Mouse (Mus musculus) kidney, embryonic 16.5 days (tissue): ENCODE measurements around the gene Acsl1. TPM values are rescaled to one million over a fixed set of nuclear protein-coding genes. Genes with fewer than 3 reads are reported as not detected.

Experiments used
- ATAC-seq: fragments of 200-750 bp; cut with Nextera tagmentation; 2 replicates; pipeline ENCODE4 v1.8.0; 2017; ENCODE audit warnings: moderate TSS enrichment; ENCODE audit not compliant: low FRiP score, low TSS enrichment
- H3K27ac ChIP-seq: fragments of 300-500 bp; sonication (generic); 2 replicates; pipeline ENCODE4 v1.5.1; 2014; ENCODE audit warnings: low read length
- H3K27me3 ChIP-seq: fragments of 300-500 bp; sonication (generic); 2 replicates; pipeline ENCODE4 v1.6.1; 2014; ENCODE audit warnings: low read length, control low read depth, mixed read lengths; ENCODE audit not compliant: insufficient read depth
- H3K36me3 ChIP-seq: fragments of 300-500 bp; sonication (generic); 2 replicates; pipeline ENCODE4 v1.6.1; 2014; ENCODE audit warnings: low read length, control low read depth, mixed read lengths; ENCODE audit not compliant: insufficient read depth
- H3K4me1 ChIP-seq: fragments of 300-500 bp; sonication (generic); 2 replicates; pipeline ENCODE4 v1.6.1; 2014; ENCODE audit warnings: low read length, control low read depth, mixed read lengths; ENCODE audit not compliant: insufficient read depth
- H3K4me2 ChIP-seq: fragments of 300-500 bp; sonication (generic); replicated peaks from 2 replicates; pipeline ENCODE4 v1.6.1; 2014; ENCODE audit warnings: low read depth, low read length
- H3K4me3 ChIP-seq: fragments of 300-500 bp; sonication (generic); 2 replicates; pipeline ENCODE4 v1.5.1; 2014; ENCODE audit warnings: mild to moderate bottlenecking, low read length
- H3K9ac ChIP-seq: fragments of 300-500 bp; sonication (generic); replicated peaks from 2 replicates; pipeline ENCODE4 v1.6.1; 2014; ENCODE audit warnings: low read length
- H3K9me3 ChIP-seq: fragments of 300-500 bp; sonication (generic); 2 replicates; pipeline ENCODE4 v1.6.1; 2016; ENCODE audit warnings: low read length, control low read depth
- WGBS: fragments of 180-500 bp; shearing (Covaris S2); extraction: QIAGEN DNeasy Blood & Tissue Kit; methylation state at CpG from one replicate; pipeline ENCODE4 v1.1.7; 2014; 5-methylcytosine and 5-hydroxymethylcytosine counted together
- polyA plus RNA-seq: library from polyadenylated mRNA; unstranded; fragments of >200 nt; fragmentation: Nextera tagmentation; extraction: Ambion mirVana; gene quantifications from 2 replicates; pipeline ENCODE4 v1.2.1, GENCODE M21; 2015

Acsl1 gene
- polyA plus RNA-seq, 1 experiment from 2014 or later, result 20.6 TPM

DNA sequence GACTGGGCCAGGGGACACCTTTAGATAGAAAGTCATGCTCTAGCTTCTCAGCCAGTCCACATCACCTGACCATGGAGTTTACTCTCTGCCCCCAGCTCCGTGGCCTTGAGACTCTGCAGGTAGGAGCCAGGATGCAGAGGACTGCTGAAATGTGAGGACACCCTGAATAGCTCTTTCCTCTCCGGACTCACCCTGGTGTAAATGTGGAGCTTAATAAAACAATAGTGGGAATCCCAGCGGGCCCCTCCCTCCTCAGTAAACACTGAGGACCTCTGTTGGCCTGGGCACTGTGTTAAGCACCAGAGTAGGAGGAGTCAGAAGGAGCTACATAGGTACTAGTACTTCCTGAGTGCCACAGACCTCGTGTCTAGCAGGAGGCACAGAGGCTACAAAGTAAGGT is 13.2 kb downstream of the Acsl1 start:
- H3K9ac ChIP-seq, result no peak overlapping the region
- ATAC-seq, result no peak
- H3K4me2 ChIP-seq, result no peak overlapping the region
- no peaks in the 10 kb centered on the region for H3K27me3 ChIP-seq
- peaks cover 14% of the 10 kb centered on the region for H3K4me1 ChIP-seq
- no peak overlapping the region for H3K4me3 ChIP-seq
- H3K36me3 ChIP-seq, result no peaks in the 10 kb centered on the region
- H3K27ac ChIP-seq, result no peak overlapping the region
- H3K9me3 ChIP-seq, result no peaks in the 10 kb centered on the region
- WGBS, result 29% methylated on average over 4 of the region's 4 CpGs

DNA sequence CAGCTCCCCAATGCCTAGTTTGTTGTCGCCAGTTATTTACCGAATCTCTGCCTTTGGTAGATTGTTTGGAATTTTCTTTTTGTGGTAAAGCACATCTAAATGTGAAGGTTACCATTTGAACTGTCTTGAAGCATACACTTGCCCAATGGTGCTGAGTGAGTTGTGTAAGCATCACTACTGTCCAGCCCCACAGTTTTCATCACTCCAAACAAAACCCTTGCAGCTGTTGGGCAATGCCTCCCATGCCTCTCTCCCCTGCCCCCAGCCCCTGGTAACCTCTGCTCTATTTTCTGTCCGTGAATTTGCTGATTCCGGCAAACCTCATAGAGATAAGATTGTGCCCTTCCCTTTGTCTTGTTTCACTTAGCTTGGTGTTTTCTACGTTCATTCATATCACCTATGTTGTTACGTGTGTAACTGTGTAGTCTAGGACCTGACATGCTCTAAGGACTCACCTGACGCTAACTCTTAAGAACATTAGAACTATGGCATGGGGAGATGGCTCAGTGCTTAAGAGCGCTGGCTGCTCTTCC is 14.2 kb downstream of the Acsl1 start:
- no peaks in the 10 kb centered on the region for H3K36me3 ChIP-seq
- no peaks in the 10 kb centered on the region for H3K9me3 ChIP-seq
- H3K9ac ChIP-seq, result no peak overlapping the region
- peaks cover 12% of the 10 kb centered on the region for H3K4me1 ChIP-seq
- ATAC-seq, result no peak
- H3K27ac ChIP-seq, result no peak overlapping the region
- WGBS, result 95% methylated on average over 8 of the region's 8 CpGs
- H3K4me3 ChIP-seq, result no peak overlapping the region
- H3K27me3 ChIP-seq, result no peaks in the 10 kb centered on the region
- no peak overlapping the region for H3K4me2 ChIP-seq

DNA sequence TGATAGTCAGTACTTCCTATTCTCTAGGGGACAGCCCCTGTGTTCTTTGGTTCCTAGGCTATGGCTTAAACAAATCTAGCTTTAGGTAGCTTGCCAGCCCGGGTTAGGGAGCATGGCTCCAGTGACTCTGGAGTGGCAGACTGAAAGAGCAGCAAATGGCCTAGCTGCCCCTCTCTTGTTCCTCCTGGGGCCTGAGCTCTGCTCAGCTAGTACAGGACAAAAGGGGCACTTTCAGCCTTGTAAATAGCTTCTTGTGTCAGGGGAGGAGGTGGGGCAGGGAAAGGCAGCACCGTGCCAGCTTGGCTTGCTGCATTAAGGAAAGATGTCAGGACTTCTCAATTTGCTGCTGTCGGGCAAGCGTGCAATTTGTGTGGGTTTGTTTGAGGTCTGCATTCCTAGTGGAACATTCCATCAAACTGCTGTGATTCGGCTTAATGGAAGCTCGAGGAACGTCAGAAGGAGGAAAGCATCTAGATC is 17.3 kb downstream of the Acsl1 start:
- H3K4me1 ChIP-seq, result peaks cover 7% of the 10 kb centered on the region; the same call in 1 of the 2 replicates
- no peak overlapping the region for H3K4me3 ChIP-seq
- 28% methylated on average over 7 of the region's 7 CpGs for WGBS
- H3K36me3 ChIP-seq, result no peaks in the 10 kb centered on the region
- no peak overlapping the region for H3K27ac ChIP-seq
- H3K9ac ChIP-seq, result no peak overlapping the region
- H3K9me3 ChIP-seq, result no peaks in the 10 kb centered on the region
- H3K27me3 ChIP-seq, result no peaks in the 10 kb centered on the region
- H3K4me2 ChIP-seq, result no peak overlapping the region
- ATAC-seq, result no peak

DNA sequence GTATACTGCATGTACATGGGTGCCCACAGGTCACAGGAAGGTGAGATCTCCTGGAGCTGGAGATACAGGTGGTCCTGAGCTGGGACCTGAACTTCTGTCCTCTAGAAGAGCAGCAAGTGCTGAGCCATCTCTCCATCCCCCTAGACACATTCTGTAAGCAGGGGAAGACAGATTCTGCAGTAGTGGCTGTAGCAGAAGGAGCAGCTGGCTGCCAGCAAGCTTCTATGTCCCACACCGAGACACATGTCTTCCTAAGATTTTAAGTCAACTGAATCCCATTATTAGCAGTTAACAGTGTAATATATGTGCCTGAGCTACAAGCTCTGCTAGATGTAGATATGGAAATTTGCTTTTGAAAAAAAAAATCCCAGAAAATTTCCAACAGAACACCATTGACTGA is 18.4 kb downstream of the Acsl1 start:
- WGBS, result 73% methylated on average over 1 of the region's 1 CpGs
- ATAC-seq, result no peak
- Histone ChIP-seq H3K27me3 (no peaks in the 10 kb centered on the region), H3K4me1 (peaks cover 3% of the 10 kb centered on the region; the same call in 1 of the 2 replicates), H3K9ac (no peak overlapping the region), H3K4me2 (no peak overlapping the region), H3K36me3 (no peaks in the 10 kb centered on the region), H3K9me3 (no peaks in the 10 kb centered on the region), H3K4me3 (no peak overlapping the region), H3K27ac (no peak overlapping the region)

DNA sequence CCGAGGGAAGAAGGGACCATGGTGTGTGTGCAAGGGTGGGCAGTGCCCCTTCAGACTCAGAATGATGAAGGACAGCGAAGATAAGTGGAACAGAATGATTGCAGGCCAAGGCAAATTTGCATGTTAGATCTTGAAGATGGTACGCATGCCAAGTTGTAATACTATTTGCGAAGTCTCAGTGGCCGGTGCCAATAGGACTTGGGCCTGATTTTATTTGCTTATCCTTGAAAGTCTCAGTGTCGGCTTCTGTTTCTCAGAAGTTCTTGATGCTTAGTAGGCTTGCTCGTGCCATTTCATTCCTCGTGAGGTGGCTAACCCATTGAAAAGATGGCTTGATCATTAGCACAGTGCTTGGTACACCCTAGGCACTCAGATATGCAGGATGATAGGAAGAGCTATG is 19.4 kb downstream of the Acsl1 start:
- Histone ChIP-seq H3K27me3 (no peaks in the 10 kb centered on the region), H3K27ac (no peak overlapping the region), H3K36me3 (no peaks in the 10 kb centered on the region), H3K9ac (no peak overlapping the region), H3K4me1 (no peaks in the 10 kb centered on the region), H3K9me3 (no peaks in the 10 kb centered on the region), H3K4me3 (no peak overlapping the region), H3K4me2 (no peak overlapping the region)
- WGBS, result 89% methylated on average over 8 of the region's 8 CpGs
- no peak for ATAC-seq

DNA sequence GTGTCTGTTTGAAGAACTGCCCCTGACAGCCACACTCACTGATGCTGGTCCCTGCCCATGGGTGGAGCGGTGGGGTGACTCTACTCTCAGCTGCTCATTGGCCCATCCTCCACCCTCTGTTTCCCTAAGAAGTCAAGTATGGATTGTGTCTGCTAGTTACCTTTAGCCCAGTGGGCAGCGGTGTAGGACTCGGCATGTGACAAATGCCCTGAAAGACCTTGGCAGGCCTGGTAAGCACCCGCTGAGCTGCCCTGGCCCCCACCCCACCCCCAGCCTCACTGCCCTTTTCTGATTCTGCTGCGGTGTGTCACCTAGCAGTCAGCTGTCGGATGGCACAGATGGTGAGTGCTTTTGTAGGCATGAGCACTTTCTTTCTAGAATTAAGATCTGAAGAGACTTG is 20.0 kb downstream of the Acsl1 start:
- Histone ChIP-seq H3K4me3 (no peak overlapping the region), H3K27me3 (no peaks in the 10 kb centered on the region), H3K9me3 (no peaks in the 10 kb centered on the region), H3K4me2 (no peak overlapping the region), H3K27ac (no peak overlapping the region), H3K36me3 (no peaks in the 10 kb centered on the region), H3K4me1 (no peaks in the 10 kb centered on the region), H3K9ac (no peak overlapping the region)
- 88% methylated on average over 6 of the region's 6 CpGs for WGBS
- ATAC-seq, result no peak

DNA sequence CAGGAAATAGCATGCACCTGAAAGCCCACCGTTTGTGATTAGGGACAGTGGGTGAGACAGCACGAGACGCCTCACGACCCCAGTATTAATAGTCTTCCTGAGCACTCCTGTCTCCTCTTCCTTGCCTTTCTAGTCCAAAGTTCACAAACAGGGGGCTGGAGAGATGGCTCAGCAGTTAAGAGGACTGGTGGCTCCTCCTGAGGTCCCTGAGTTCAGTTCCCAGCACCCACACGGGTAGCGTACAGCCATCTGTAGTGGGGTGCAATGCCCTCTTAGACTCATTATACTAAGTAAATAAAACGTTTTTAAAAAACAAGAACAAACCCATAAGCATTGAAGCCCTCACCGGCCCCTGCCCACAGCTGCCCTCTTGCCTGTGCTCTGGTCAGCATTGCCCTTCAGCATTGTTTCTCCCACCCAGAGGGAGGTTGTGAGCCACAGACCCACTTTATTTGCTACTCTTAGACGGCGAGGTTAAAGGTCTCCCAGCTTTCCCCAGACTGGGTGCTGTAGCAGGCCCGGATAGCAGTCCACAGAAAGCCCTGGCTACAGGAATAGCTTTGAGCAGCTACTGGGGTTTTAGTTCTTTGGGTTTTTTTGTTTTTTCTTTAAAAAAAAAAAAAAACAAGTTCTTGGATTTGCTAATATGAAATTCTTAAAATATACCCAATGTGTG is 22.8 kb downstream of the Acsl1 start:
- ATAC-seq, result no peak
- Histone ChIP-seq H3K27me3 (no peaks in the 10 kb centered on the region), H3K4me3 (no peak overlapping the region), H3K9ac (no peak overlapping the region), H3K4me2 (no peak overlapping the region), H3K36me3 (no peaks in the 10 kb centered on the region), H3K4me1 (no peaks in the 10 kb centered on the region), H3K9me3 (no peaks in the 10 kb centered on the region), H3K27ac (no peak overlapping the region)
- 78% methylated on average over 11 of the region's 11 CpGs for WGBS

DNA sequence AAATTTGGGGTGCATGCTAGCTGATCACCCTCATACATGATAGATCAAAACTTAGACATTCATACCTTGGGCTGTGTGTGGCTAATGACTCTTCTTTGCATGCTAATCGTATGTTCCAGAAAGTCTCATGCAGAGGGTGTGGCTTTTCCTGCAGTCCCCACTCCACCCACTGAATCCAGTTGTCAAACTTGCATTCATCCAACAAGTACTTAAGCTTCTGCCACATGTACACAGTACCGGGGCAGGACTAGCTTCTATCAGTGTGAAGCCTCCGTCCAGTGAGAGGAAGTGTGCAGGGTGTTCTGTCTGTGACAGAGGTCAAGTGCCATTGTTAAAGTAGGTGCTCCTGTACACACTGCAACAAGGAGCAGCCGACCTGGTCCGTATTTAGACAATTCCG is 26.0 kb downstream of the Acsl1 start:
- 76% methylated on average over 6 of the region's 6 CpGs for WGBS
- H3K27me3 ChIP-seq, result no peaks in the 10 kb centered on the region
- H3K4me2 ChIP-seq, result no peak overlapping the region
- no peaks in the 10 kb centered on the region for H3K36me3 ChIP-seq
- H3K27ac ChIP-seq, result no peak overlapping the region
- H3K4me3 ChIP-seq, result no peak overlapping the region
- no peak for ATAC-seq
- no peaks in the 10 kb centered on the region for H3K9me3 ChIP-seq
- peaks cover 16% of the 10 kb centered on the region for H3K4me1 ChIP-seq
- H3K9ac ChIP-seq, result no peak overlapping the region

DNA sequence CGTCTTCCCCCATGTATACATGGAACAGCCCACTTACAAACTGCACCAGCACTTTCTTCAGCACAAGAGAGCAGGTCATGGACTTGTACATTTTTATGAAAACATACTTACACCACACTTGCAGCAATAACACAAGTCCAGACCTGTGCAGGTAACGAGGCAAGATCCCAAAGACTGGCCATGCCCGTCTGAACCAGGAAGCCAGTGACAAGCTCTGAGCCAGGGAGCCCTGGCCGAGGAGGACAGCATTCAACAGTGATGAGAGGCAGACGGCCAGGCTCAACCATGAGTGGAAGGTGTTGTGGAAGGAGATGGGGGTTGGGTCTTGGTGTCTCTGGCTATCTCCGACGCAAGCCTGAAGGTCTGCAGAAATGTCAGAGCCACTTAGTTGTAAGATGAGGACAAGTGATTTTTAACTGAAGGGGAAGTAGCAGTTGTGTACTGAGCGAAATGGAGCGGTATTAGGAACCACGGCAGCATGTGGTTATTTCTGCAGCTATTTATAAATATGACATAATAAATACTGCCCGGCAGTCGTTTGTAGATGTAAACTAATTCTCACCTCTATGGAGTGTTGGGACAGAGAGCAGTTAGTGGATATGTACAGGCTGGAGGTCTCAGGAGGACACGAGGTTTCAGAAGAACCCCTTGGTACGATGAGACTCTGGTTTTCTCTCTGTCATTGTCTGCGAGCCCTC is 26.6 kb downstream of the Acsl1 start:
- Histone ChIP-seq H3K9ac (no peak overlapping the region), H3K9me3 (no peaks in the 10 kb centered on the region), H3K27ac (no peak overlapping the region), H3K36me3 (no peaks in the 10 kb centered on the region), H3K4me3 (no peak overlapping the region), H3K27me3 (no peaks in the 10 kb centered on the region), H3K4me2 (no peak overlapping the region), H3K4me1 (peaks cover 18% of the 10 kb centered on the region)
- ATAC-seq, result no peak
- 72% methylated on average over 15 of the region's 15 CpGs for whole genome bisulfite sequencing
